Mouse (Mus musculus): ENCODE measurements around the gene Atf7. TPM values are rescaled to one million over a fixed set of nuclear protein-coding genes. Genes with fewer than 3 reads are reported as not detected.

The Atf7 gene
- total RNA-seq, 1 experiment from 2014 or later, result 24.9 TPM

DNA sequence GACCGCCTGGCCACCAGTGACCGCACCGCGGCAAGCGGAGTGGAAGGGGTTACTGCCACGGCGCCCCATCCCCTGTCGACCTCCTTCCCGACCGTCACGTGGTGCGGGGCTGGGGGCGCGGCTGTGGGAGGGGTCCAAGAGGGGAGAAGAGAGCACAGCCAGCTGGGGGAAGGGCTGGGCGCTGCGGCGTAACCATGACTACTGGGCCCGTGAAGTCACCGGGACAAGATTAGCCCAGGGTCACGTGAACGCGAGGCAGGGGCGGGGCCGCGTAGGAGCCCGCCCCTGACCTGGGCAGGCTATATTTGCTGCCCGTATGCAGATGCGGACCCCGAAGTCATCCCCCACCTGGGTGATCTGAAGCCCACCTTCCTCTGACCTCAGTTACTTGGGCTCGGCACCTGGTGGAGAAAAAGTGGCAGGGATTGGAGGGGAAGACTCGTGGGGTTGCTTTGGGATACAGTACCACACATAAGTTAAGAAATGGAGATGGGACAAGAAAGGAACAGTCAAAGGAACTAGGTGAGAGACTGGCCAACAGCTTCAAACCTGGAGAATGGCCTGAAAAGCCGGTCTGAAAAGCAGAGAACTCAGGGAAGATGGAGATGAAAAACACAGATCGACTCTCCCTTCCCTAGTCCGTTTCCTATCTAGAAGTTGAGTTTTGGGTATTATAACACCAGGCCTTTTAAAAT, 114.5 kb downstream of the Atf7 start:
- peak; percentile 80 to 87 for ATAC-seq (replicated peaks in 1 of 2; ENCODE audit: insufficient read depth in 1 of 2, low FRiP score in 2 of 2, low TSS enrichment in 1 of 2, low read depth in 1 of 2, poor library complexity in 2 of 2, severe bottlenecking in 2 of 2)

DNA sequence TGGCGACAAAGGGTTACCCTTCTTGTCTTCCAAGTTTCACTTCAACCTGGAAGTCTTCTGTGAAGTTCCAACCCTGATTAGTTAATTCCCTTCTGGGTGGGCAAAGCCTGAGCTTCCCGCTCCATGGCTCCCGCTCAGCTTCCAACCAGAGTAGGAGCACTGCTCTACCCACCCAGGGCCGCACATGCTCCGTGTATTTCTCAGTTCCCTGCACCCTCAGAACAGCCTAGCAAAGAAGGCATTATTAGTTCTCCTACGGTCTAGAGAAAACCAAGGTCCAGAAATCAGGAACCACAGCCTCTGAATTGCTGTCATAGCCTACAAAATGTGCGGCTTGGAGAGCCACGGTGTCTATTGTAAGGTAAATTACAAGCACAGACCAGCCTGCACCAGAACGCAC, 115.2 kb downstream of the Atf7 start:
- peak in 1 of 2 experiments; percentile 10; a peak in 1 of 4 replicates for ATAC-seq (replicated peaks in 1 of 2; ENCODE audit: insufficient read depth in 1 of 2, low FRiP score in 2 of 2, low TSS enrichment in 1 of 2, low read depth in 1 of 2, poor library complexity in 2 of 2, severe bottlenecking in 2 of 2)

DNA sequence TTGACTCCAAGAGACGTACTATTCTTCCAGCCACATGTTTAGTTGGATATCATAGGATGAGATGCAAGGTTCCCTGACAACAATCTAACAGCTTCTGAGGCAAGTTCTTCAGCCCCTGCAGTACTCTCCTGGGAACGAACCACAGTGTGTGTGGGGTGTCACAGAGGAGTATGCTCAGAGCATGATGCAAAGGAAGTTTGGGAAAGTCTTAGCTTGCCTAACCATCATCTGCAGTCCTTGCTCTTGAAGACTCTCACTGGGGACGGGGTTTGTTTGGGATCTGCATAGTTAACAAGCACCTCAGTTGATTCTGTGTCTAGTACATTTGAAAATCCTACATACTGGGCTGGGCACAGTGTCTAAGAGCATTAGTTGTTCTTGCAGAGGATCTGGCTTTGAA, 116.9 kb downstream of the Atf7 start:
- ATAC-seq (replicated peaks in 1 of 2; ENCODE audit: insufficient read depth in 1 of 2, low FRiP score in 2 of 2, low TSS enrichment in 1 of 2, low read depth in 1 of 2, poor library complexity in 2 of 2, severe bottlenecking in 2 of 2), result no peak

DNA sequence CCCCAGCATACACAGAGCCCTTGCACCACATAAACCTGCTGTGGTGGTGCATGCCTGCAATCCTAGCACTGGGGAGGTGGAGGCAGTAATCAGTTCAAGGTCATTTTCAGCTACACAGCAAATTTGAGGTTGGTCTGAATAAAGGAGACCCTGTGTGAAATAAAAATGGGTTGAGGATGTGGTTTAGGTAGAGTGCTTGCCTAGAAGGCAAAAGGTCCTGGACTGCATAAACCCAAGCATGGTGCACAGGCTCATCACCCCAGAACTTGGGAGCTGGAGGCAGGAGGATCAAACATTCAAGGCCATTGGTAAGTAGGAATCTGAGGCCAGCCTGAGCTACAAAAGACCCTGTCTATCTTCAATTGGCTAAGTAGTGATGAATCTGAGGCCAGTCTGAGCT, 117.7 kb downstream of the Atf7 start:
- ATAC-seq (replicated peaks in 1 of 2; ENCODE audit: insufficient read depth in 1 of 2, low FRiP score in 2 of 2, low TSS enrichment in 1 of 2, low read depth in 1 of 2, poor library complexity in 2 of 2, severe bottlenecking in 2 of 2), result no peak

DNA sequence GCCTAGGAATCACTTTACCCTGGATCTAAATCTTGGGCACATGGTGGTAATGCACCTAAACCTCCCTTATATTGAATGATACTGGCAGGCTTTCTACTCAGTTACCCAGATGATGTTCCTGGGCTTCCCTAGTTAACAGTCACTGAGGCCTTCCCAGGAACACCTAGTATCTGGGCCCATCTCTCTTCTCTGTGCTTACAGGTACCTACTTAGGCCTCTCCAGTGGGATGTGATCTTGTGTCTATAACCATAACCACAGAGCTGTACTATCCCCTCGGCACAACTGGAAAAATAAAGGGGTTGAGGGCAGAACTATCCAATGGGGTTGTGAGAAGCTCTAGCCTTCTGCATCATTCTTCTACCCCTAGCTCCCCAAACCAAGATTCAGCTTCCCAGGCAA, 118.4 kb downstream of the Atf7 start:
- no peak for ATAC-seq (replicated peaks in 1 of 2; ENCODE audit: insufficient read depth in 1 of 2, low FRiP score in 2 of 2, low TSS enrichment in 1 of 2, low read depth in 1 of 2, poor library complexity in 2 of 2, severe bottlenecking in 2 of 2)

DNA sequence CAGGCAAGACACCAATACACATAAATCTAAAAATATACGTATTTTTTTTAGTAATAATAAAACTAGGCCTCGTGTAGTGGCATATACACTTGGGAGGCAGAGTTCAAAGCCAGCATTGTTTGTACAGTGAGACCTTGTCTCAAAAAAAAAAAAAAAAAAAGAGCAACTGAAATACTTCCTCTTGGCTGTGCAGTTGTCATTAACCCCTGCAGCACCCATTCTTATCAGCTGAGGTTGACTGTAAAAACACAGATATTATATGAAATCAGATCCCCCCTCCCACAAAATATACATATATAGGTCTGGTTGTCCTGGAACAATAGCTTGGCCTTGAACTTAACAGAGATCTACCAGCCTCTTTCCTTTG, 118.8 kb downstream of the Atf7 start:
- no peak for ATAC-seq (replicated peaks in 1 of 2; ENCODE audit: insufficient read depth in 1 of 2, low FRiP score in 2 of 2, low TSS enrichment in 1 of 2, low read depth in 1 of 2, poor library complexity in 2 of 2, severe bottlenecking in 2 of 2)

DNA sequence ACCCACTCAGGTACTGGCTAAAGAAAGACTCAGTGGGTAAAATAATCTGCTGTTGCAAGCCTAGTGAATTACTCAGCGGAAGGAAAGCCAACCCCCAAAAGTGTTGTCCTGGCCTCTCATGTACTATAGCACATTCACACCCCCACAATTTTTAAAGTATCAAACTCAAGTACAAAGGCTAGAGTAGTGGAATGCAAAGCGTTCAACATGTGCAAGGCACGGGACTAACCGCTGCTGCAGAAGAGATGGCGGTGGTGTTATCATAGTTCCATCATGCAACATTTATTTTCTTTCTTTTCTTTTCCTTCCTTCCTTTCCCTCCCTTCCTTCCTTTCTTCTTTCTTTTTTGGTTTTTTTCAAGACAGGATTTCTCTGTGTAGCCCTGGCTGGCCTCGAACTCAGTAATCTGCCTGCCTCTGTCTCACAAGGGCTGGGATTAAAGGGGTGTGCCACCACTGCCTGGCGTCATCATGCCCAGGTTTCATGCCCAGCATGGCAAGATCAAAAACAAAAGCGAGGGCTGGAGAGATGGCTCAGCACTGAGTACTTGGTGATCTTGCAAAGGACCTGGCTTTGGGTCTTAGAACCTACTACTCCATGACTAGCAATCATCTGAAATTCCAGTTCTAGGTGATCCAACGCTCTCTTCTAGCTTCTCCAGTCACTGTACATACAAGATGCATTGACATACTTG, 119.3 kb downstream of the Atf7 start:
- no peak for ATAC-seq (replicated peaks in 1 of 2; ENCODE audit: insufficient read depth in 1 of 2, low FRiP score in 2 of 2, low TSS enrichment in 1 of 2, low read depth in 1 of 2, poor library complexity in 2 of 2, severe bottlenecking in 2 of 2)

DNA sequence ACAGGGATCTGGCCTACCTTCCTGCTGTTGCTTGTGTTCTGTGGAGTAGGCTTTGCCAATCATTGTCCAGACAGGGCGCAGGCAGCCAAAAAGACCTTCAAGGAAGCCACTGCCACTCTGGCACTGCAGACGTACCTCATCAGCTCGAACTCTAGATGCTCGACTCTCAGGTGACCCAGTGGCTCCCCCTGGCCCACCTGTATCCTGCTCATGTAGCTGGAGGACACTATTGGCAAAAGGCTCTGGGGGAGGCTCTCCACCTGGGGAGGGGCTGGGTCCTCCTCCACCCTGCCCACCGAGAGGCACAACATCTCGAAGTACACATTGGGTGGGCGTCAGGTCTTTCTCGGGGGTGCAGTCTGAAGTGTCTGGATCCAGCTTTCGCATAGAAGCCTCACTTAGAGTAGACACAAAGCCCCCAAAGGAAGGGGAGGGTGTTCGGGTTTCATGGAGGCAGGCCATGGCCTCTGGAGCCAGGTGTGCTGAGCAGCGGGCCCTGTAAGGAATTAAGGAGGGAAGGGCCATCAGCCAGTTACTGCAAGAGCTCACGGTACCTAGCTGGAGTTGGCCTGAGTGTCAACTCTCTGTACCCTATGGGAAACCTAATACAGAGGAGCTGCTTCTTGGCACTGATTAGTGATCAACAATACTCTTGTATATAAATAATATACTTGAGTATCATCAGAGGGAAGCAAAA, 120.0 kb downstream of the Atf7 start:
- no peak for ATAC-seq (replicated peaks in 1 of 2; ENCODE audit: insufficient read depth in 1 of 2, low FRiP score in 2 of 2, low TSS enrichment in 1 of 2, low read depth in 1 of 2, poor library complexity in 2 of 2, severe bottlenecking in 2 of 2)

DNA sequence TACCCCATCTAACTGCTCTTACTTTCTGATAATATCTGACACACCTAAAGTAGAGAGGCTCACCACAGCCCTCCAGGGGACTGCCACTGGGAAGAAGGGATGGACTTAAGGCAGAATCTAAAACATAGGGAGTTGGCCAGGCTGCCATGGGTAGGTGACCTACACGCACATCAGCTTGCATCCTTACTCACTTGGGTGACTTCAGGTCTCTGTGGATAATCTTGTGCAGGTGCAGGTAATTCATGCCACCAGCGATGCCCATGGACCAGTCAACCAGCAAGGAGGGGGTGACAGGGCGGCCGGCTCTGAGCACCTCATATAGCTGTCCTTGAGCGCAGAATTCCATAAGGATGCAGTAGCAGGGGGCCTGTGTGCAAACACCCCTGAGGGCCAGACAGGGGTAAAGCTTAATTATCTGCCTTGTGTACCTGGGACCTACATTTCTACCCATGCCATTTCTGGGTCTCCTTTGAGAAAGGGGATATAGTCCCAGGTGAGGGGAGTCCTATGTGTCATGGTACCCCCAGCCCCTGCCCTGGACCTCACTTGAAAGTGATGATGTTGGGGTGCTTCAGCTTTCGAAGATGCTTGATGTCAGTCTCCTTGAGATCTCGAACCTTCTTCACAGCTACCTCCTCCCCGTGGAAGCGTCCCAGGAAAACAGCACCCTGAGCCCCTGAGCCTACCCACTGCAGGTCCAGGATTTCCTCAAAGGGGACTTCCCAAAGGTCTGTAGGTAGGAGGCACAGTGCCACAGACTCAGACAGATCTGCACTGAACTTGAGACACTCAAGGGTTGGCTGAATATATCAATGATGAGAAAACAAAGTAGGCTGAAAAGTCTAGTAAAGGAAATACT, 121.1 kb downstream of the Atf7 start:
- ATAC-seq (replicated peaks in 1 of 2; ENCODE audit: insufficient read depth in 1 of 2, low FRiP score in 2 of 2, low TSS enrichment in 1 of 2, low read depth in 1 of 2, poor library complexity in 2 of 2, severe bottlenecking in 2 of 2), result no peak

DNA sequence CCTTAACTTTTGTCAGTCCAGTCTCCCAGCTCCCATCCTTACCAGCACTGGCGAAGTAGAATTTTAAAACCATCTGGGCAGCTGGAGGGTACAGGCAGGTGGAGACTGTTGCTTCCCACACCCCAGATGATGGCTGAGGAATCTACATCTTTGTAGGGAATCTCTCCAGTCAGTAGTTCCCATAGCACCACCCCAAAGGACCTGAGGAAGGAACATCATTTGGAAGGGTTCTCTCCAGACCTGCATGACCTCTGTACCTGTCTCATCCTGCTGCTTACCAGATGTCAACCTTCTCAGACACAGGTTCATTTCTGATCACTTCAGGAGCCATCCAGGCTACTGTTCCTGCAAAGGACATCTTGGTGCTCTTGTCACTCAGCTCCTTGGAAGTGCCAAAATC, 121.8 kb downstream of the Atf7 start, which contains the start of gene Gm10337:
Gm10337 (plus strand) TSS at position 276 of the 400 bp plus-strand sequence.
- no peak for ATAC-seq (replicated peaks in 1 of 2; ENCODE audit: insufficient read depth in 1 of 2, low FRiP score in 2 of 2, low TSS enrichment in 1 of 2, low read depth in 1 of 2, poor library complexity in 2 of 2, severe bottlenecking in 2 of 2)

DNA sequence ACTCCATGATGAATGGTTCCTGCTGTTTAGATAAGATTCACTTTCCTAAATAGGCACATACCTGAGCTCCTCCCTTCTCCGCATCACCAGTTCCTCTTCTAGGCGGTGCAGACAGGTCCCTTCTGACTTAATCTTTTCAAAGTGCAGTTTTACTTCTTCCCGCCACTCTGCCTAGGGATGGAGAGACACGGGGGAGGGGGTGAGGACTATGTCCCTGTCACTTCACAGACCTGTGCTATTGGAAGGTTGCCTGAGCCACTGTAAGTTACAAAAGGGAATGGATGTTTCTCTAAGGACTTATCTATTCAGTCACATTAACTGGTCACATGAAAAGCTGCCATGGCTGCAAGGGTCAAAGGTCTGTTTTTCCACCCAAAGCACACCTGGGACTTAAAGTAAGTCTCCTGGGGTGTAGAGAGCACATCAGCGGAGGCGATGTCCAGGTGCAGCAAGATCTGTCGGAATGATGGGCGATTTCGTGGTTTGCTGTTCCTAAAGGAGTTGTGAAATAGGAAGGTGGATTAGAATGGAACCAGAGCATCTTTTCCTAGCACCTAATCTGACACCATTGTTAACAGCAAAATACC, 122.9 kb downstream of the Atf7 start:
- no peak for ATAC-seq (replicated peaks in 1 of 2; ENCODE audit: insufficient read depth in 1 of 2, low FRiP score in 2 of 2, low TSS enrichment in 1 of 2, low read depth in 1 of 2, poor library complexity in 2 of 2, severe bottlenecking in 2 of 2)

DNA sequence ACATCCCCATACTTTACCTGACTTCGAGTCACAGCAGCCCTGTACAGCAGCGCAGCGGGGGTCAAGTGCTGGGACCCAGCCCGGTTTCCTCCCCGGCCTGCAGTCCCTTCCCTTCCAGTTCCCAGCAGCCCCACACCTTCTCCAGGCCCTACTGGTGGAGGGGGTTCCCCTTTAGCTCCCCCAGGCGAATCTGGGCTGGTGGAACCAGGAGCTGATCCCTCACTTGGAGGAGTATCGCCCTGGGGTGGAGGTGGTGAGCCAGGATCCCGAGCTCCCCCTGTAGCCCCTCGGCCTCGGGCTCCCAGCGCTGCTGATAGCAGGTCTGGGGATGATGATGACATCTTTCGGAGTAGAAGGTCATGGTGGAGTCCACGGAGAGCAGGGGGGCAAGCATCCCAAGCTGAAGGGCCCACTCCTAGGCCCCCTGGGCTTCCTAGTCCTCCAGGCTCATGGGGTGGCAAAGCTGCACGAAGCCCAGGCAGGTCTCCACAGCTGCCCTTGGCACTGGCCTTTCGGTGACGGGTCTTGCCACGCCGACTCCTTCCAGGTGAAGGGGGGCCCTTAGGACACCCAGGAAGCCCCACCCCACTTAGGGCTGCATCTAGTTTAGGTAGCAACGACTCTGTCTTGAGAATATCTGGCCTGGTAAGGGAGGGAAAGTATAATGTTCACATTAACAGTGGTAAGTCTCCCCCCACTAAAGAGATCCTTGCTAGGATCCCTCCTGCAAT, 124.0 kb downstream of the Atf7 start:
- no peak for ATAC-seq (replicated peaks in 1 of 2; ENCODE audit: insufficient read depth in 1 of 2, low FRiP score in 2 of 2, low TSS enrichment in 1 of 2, low read depth in 1 of 2, poor library complexity in 2 of 2, severe bottlenecking in 2 of 2)

DNA sequence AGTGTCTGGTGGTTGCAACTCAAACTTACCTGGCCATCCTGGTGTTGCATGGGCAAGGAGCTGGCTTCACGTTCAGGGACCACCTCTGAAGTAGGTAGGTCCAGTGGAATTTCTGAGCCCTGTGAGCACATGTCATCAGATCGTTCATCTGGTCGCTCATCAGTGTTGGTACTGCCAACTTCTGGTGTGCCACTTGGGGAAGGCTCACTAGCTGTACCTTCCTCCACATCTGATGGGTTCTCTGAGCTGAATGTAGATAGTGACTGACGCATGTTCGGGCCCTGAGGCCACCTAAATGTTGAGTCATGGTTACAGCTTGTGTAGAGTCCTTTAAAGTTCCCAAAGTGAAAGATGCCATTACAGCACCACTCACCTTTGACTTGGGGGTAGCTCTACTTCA, 124.8 kb downstream of the Atf7 start:
- ATAC-seq (replicated peaks in 1 of 2; ENCODE audit: insufficient read depth in 1 of 2, low FRiP score in 2 of 2, low TSS enrichment in 1 of 2, low read depth in 1 of 2, poor library complexity in 2 of 2, severe bottlenecking in 2 of 2), result no peak

DNA sequence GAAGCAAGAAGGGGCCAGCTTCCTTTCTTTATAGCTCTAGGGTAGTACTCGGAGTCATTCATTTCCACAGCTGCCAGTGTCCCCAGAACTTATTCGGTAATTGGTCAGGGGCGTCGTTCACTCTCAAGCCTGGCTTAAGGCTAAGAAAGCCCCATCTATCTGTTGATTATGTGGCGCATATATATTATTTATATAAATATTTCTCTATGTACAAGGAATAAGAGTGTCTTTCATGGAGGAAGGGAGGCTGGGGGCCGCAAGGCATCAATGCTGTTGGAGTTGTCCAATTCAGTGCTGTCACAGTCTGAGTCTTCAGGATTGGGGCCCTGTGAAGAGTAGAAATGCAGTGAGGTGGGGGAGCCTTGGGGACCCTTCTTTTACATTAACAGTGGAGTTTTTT, 125.4 kb downstream of the Atf7 start:
- no peak for ATAC-seq (replicated peaks in 1 of 2; ENCODE audit: insufficient read depth in 1 of 2, low FRiP score in 2 of 2, low TSS enrichment in 1 of 2, low read depth in 1 of 2, poor library complexity in 2 of 2, severe bottlenecking in 2 of 2)

DNA sequence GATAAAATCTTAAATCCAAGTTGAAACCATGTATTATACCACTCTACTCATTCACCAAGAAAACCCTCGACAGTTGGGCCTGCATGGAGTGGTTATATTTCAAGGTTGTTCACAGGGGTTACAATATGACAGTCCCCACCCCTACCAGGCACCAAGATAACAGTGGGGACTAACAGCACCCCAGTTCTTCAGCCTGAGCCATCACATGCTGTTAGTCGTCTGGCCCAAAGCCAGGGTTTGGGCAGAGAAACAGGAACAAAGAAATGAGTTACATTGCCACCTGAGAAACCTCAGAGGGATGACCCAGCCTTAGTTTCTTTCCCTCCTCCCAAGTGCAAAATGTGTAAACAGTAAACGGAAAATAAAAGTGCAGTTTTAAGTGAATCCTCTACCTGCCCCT, 125.9 kb downstream of the Atf7 start:
- peak in 1 of 2 experiments; percentile 46; a peak in 2 of 4 replicates for ATAC-seq (replicated peaks in 1 of 2; ENCODE audit: insufficient read depth in 1 of 2, low FRiP score in 2 of 2, low TSS enrichment in 1 of 2, low read depth in 1 of 2, poor library complexity in 2 of 2, severe bottlenecking in 2 of 2)

DNA sequence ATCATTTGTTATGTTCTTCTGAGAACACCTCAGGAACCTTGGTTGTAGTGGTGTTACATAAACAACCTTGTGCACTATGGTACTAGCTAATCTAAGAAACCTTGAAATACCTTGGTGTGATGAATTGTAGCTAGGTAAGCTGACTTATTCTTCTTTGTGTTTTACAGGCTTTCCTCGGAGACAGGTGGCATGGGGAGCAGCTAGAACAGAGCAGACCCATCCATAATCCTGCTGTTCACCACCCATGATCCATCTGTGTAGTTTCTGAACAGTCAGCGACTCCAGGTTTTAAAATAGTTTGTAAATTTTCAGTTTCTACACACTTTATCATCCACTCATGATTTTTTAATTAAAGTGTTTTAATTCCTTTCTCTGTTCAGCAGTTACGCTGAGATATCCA, 126.9 kb downstream of the Atf7 start:
- no peak for ATAC-seq (replicated peaks in 1 of 2; ENCODE audit: insufficient read depth in 1 of 2, low FRiP score in 2 of 2, low TSS enrichment in 1 of 2, low read depth in 1 of 2, poor library complexity in 2 of 2, severe bottlenecking in 2 of 2)

DNA sequence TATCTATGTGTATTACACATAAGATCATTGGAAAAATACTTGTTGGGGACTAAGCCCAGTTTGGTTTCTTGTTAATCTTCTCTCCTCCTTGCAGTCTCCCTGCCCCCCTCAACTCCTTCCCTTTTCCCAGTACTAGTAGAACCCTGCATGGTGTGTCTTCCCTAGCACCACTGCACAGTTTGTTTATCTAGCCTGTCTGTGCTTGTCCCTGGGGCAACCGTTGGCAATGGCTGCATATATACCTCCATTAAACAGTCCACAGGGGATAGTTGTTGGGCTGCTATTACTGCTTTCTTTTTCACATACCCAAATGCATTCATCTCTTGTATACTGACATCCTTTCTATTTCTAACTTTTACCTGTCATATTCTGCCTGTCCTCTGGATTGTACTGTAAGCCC, 137.6 kb downstream of the Atf7 start:
- no peak for ATAC-seq (replicated peaks in 1 of 2; ENCODE audit: insufficient read depth in 1 of 2, low FRiP score in 2 of 2, low TSS enrichment in 1 of 2, low read depth in 1 of 2, poor library complexity in 2 of 2, severe bottlenecking in 2 of 2)
